In the genomic region with DNA sequence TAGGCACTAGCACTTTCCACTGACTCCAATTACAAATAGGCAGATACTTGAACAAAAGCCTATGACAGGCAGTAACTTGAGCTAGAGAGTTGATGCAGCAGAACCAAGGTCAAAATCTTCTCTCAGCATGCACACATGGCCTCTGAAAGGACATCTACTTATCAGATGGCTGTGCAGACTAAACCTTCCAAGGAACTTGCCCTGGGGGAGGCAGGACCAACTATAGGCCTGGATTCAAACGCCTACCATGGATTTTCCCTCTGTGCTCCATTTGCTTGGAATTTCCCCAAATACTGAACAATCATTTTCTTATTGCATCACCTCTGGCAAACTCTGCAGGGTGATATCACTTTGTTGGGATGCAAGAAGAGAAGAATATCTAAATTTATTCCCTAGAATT, we compare ENCODE assay signal across 9 mouse cellular contexts.
DNase-seq lines count a peak whose midpoint lies in the region; ATAC-seq lines count a peak whose summit lies in the region.
"Had no signal": no experiment of that assay in that cellular context is flagged by ENCODE, and none has a peak within 500 bp of the region (broad histone marks: within the 10 kb centered on the region; RNA-seq: fewer than 3 reads in every experiment).

No protein-coding gene starts in this region.

- H3K4me1 ChIP-seq in hindbrain, embryonic 10.5 days (replicated peaks): no peaks in the 10 kb centered on the region
- no peaks in the 10 kb centered on the region for H3K4me1 ChIP-seq in hindbrain, embryonic 13.5 days (replicated peaks)
- H3K4me1 ChIP-seq in heart, embryonic 14.5 days (ENCODE audit: control insufficient read depth in 2 of 2, insufficient read depth in 2 of 2, low read length in 2 of 2): no peaks in the 10 kb centered on the region

- no peak overlapping the region for H3K4me3 ChIP-seq in hindbrain, embryonic 10.5 days
- H3K4me3 ChIP-seq in hindbrain, embryonic 13.5 days: no peak overlapping the region
- H3K4me3 ChIP-seq in heart, embryonic 14.5 days (ENCODE audit: control insufficient read depth in 1 of 2, insufficient read depth in 1 of 2, low read depth in 1 of 2, low read length in 2 of 2): no peak overlapping the region

- H3K27ac ChIP-seq in hindbrain, embryonic 10.5 days: no peak overlapping the region
- no peak overlapping the region for H3K27ac ChIP-seq in hindbrain, embryonic 13.5 days
- H3K27ac ChIP-seq in heart, embryonic 14.5 days (replicated peaks in 1 of 2; ENCODE audit: control insufficient read depth in 1 of 2, insufficient read depth in 1 of 2, low read depth in 2 of 2, low read length in 2 of 2): 0 out of 4 replicates have a peak overlapping the region, but pooled peaks have one; percentile 12 to 49

- no peak for ATAC-seq in hindbrain, embryonic 13.5 days (ENCODE audit: low FRiP score)
- no peak for ATAC-seq in heart, embryonic 14.5 days (ENCODE audit: insufficient number of reproducible peaks, insufficient read depth, low FRiP score, low read depth)

- H3K36me3 ChIP-seq in hindbrain, embryonic 10.5 days: no peaks in the 10 kb centered on the region
- H3K36me3 ChIP-seq in hindbrain, embryonic 13.5 days: no peaks in the 10 kb centered on the region
- no peaks in the 10 kb centered on the region for H3K36me3 ChIP-seq in heart, embryonic 14.5 days (ENCODE audit: control insufficient read depth, insufficient read depth, low read length)

- H3K9ac ChIP-seq in hindbrain, embryonic 13.5 days: no peak overlapping the region
- no peak overlapping the region for H3K9ac ChIP-seq in heart, embryonic 14.5 days (ENCODE audit: low read length)

- peak; percentile 30 for DNase-seq in hindbrain, embryonic 10.5 days (ENCODE audit: low spot score)
- DNase-seq in MN1 (ENCODE audit: low spot score): peak; percentile 42
- DNase-seq in embryo, embryonic 10 days (ENCODE audit: low spot score): peak; percentile 50
- no peak for DNase-seq in layer of hippocampus, adult 11-12 months (ENCODE audit: low spot score)
- no peak for DNase-seq in left cerebral cortex, adult 18-20 months (ENCODE audit: low spot score in 2 of 2)
- DNase-seq in cerebellum, adult 8-10 months: no peak
- DNase-seq: kidney, postnatal 25 days had no signal

- no peak overlapping the region for H3K4me2 ChIP-seq in hindbrain, embryonic 13.5 days
- no peak overlapping the region for H3K4me2 ChIP-seq in heart, embryonic 14.5 days (ENCODE audit: low read length)

- H3K9me3 ChIP-seq in hindbrain, embryonic 10.5 days: no peaks in the 10 kb centered on the region
- no peaks in the 10 kb centered on the region for H3K9me3 ChIP-seq in hindbrain, embryonic 13.5 days
- H3K9me3 ChIP-seq in heart, embryonic 14.5 days (ENCODE audit: control insufficient read depth, low read length): no peaks in the 10 kb centered on the region

- H3K27me3 ChIP-seq in hindbrain, embryonic 10.5 days (ENCODE audit: insufficient read depth, poor library complexity, severe bottlenecking): no peaks in the 10 kb centered on the region
- no peaks in the 10 kb centered on the region for H3K27me3 ChIP-seq in hindbrain, embryonic 13.5 days
- no peaks in the 10 kb centered on the region for H3K27me3 ChIP-seq in heart, embryonic 14.5 days (ENCODE audit: control insufficient read depth, insufficient read depth, low read length)

- 47% methylated on average over 1 of the region's 1 CpGs for WGBS in hindbrain, embryonic 10.5 days
- WGBS in hindbrain, embryonic 13.5 days: 44% methylated on average over 1 of the region's 1 CpGs
- 52% methylated on average over 1 of the region's 1 CpGs for WGBS in heart, embryonic 14.5 days

Comparison
In these comparisons a context has a peak if more than half of its experiments do, and no peak if none do; other contexts are left out.
1. DNase-seq: peak in hindbrain, embryonic 10.5 days (single experiment), MN1 (single experiment) and embryo, embryonic 10 days (single experiment); none in layer of hippocampus, adult 11-12 months (single experiment), left cerebral cortex, adult 18-20 months (0 of 2) and cerebellum, adult 8-10 months (single experiment).
2. H3K27ac ChIP-seq: peak in heart, embryonic 14.5 days (2 of 2); none in hindbrain, embryonic 10.5 days (single experiment) and hindbrain, embryonic 13.5 days (single experiment).